Mouse (Mus musculus) kidney, postnatal 25 days (tissue): Measurements from ENCODE around the gene Pfdn2.
A peak's percentile ranks its signal among the peaks of the same experiment; 100 is the strongest.

ENCODE experiments used
- DNase-seq, 2 experiments: peaks; one replicate each; pipeline ENCODE4 v3.0.0; 2021; ENCODE audit warnings: mixed read lengths in 2 of 2

The Pfdn2 gene

GRCm38 (mm10) chr1:171356814-171357213 lies 11.3 kb downstream of the Pfdn2 start:
- peak in 1 of 2 experiments; percentile 35 for DNase-seq

GRCm38 (mm10) chr1:171358421-171358820 lies 13.0 kb downstream of the Pfdn2 start:
- DNase-seq = peak in 1 of 2 experiments; percentile 39

GRCm38 (mm10) chr1:171360253-171360652 lies 14.8 kb downstream of the Pfdn2 start:
- no peak for DNase-seq

GRCm38 (mm10) chr1:171360656-171361055 lies 15.2 kb downstream of the Pfdn2 start, which contains the start of gene Klhdc9:
Gene Klhdc9 (minus strand): TSS chr1:171360798.
- peak; percentile 88 to 97 for DNase-seq

- DNase-seq = peak; percentile 71 to 81
Measured at GRCm38 (mm10) chr1:171361106-171362103, 15.9 kb downstream of the Pfdn2 start.

GRCm38 (mm10) chr1:171365934-171366333 lies 20.5 kb downstream of the Pfdn2 start:
- no peak for DNase-seq

- peak; percentile 50 to 76 for DNase-seq
Measured at GRCm38 (mm10) chr1:171369845-171370556, 24.5 kb downstream of the Pfdn2 start, which contains the start of gene Nectin4. Gene Nectin4 (plus strand): TSS chr1:171370099.

- no peak for DNase-seq
Measured at GRCm38 (mm10) chr1:171372880-171373279, 27.4 kb downstream of the Pfdn2 start.

- DNase-seq = no peak
Measured at GRCm38 (mm10) chr1:171373946-171374345, 28.5 kb downstream of the Pfdn2 start.

GRCm38 (mm10) chr1:171375646-171376097 lies 30.2 kb downstream of the Pfdn2 start:
- DNase-seq = no peak

GRCm38 (mm10) chr1:171378298-171378697 lies 32.8 kb downstream of the Pfdn2 start:
- DNase-seq = no peak

- DNase-seq = peak; percentile 84 to 85
Measured at GRCm38 (mm10) chr1:171379935-171380599, 34.6 kb downstream of the Pfdn2 start.

- no peak for DNase-seq
Measured at GRCm38 (mm10) chr1:171382096-171382620, 36.7 kb downstream of the Pfdn2 start.

GRCm38 (mm10) chr1:171384361-171384760 lies 38.9 kb downstream of the Pfdn2 start:
- DNase-seq = no peak

- no peak for DNase-seq
Measured at GRCm38 (mm10) chr1:171385171-171385570, 39.7 kb downstream of the Pfdn2 start.

GRCm38 (mm10) chr1:171387099-171387498 lies 41.6 kb downstream of the Pfdn2 start:
- no peak for DNase-seq

- peak in 1 of 2 experiments; percentile 53 for DNase-seq
Measured at GRCm38 (mm10) chr1:171388376-171389102, 43.1 kb downstream of the Pfdn2 start, which contains the start of gene Arhgap30. Gene Arhgap30 (plus strand): TSS chr1:171388954.

- DNase-seq = no peak
Measured at GRCm38 (mm10) chr1:171390101-171390500, 44.6 kb downstream of the Pfdn2 start.

- no peak for DNase-seq
Measured at GRCm38 (mm10) chr1:171401821-171402220, 56.4 kb downstream of the Pfdn2 start.

GRCm38 (mm10) chr1:171402991-171403390 lies 57.5 kb downstream of the Pfdn2 start:
- DNase-seq = no peak

- DNase-seq = no peak
Measured at GRCm38 (mm10) chr1:171407263-171407662, 61.8 kb downstream of the Pfdn2 start.
